Mouse (Mus musculus): Measurements from ENCODE around the gene Ice2.

Gene Ice2

DNA sequence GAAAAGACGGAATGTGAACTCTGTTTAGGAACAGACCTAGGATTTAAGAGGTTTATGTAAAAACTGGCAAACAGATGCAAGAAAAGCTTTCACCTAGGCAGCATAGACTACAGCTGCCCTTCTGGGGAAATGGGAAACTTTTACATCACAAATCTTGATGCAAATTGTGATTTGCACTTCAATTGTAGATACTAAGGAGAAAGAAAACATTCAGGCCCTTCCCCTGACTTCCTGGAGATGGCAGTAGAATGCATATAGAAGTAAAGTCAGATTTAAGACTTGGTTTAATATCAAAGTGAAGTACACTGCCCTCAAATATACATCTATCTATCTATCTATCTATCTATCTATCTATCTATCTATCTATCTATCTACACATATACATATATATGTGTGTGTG, 21.8 kb downstream of the Ice2 start:
- DNase-seq, result no peak

DNA sequence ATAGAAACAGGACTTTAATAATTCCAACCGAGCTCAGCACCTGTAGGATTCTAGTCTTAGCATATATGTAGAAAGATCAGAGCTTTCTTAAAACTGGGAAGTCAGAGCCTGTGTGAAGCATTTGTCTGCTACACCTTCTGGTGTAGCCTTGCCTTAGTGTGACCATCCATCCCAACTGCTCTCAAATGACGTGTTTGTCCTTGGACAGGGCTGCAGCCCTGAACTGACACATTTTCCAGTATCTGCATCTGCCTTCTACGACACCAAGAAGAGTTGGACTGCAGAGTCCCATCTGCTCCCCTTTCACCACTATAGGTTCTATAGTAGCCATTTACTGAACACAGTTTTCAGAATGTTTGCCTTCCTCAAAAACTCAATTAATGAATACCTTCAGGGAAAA, 32.8 kb downstream of the Ice2 start:
- no peak for DNase-seq

DNA sequence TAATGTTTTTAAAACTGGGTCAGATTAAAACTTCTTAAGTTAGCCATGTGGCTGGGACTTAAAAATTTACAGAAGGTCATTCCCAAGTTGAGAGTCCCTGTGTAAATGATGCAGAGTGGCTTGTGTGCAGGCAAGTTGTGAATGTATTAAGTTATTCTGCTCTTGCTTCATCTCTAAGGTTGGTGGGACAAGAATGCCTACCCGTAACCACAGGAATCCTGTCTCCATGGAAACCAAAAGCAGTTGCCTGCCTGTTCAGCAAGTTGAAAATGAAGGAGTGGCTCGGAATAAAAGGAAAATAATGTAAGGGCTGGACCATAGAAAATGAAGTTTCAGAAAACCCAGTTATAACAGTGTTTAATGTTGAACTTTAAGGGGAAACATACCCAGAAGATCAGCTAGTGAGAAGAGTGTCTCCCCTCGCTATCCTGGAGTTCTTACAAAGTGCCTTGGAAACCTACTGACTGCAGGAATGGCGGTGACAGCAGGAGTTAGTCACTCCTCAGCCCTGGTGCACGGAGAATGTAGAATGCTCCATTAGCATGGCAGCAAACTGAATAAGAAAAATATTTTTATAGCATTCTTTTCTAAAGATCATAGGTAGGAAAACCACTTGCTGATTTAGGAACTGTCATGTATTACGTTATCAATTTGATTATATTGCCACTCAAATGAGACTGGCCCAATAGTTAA, 34.3 kb downstream of the Ice2 start:
- DNase-seq, result peak; percentile 29

DNA sequence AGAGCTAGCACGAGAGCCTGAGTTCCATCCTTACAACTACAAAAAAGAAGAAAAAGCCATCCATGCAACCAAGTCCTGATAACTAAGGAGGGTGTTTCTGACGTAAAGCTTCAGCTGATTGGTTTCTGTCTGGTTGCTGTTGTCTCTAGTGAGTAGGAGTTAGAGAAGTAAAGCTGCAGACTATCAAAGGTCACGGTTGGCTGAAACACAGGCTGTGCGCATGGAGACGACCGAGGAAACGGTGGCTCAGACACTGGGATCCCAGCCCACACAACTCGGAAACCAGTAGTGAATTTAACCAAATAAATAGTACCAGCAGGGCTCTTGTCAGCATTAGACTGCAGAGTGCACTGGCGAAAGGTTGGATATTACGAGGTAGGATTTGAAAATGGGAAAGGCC, 37.5 kb downstream of the Ice2 start:
- no peak for DNase-seq

DNA sequence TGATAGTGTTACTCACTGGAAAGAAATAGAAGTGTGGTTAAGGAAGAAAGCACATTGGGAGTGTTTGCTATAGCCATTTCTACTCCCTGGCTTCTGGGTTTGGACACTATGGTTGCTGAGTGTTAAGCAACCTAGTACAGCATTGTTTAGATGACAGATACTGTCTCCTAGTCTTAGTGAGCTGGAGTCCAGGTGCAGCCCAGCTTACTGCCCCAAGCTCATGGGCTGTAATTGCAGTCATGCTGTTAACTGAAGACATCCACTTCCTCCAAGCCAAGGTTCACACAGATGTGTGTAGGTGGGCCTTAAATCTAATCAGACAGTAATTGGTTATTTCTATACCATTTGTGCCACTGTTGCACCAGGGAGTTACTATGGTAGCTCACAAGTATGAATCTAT, 38.0 kb downstream of the Ice2 start:
- DNase-seq, result no peak

DNA sequence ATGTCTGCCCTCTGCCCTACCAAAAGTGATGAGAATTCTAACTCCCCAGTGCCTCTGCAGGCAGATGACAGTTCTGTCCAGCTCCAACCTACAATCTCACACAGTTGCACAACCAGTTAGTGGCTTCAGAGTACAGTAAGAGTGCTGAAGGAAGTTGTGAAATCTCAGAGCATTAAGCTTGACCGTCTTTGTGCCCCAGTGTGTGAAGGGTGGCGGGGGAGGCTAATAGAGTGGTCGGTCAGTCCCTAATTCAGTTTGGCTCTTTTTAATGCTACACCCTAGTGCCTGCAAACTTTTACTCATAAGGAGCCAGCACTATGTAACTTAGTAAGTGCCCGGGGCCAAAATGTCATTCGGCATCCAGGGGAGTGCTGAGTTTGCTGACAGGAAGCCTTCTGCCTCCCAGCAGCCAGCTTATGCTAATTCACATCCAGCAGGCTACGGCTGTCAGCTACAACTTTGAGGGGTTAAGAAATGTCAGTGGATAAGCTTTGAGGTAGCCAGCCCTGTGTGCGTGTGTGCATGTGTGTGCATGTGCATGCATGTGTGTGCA, 42.2 kb downstream of the Ice2 start:
- no peak for DNase-seq

DNA sequence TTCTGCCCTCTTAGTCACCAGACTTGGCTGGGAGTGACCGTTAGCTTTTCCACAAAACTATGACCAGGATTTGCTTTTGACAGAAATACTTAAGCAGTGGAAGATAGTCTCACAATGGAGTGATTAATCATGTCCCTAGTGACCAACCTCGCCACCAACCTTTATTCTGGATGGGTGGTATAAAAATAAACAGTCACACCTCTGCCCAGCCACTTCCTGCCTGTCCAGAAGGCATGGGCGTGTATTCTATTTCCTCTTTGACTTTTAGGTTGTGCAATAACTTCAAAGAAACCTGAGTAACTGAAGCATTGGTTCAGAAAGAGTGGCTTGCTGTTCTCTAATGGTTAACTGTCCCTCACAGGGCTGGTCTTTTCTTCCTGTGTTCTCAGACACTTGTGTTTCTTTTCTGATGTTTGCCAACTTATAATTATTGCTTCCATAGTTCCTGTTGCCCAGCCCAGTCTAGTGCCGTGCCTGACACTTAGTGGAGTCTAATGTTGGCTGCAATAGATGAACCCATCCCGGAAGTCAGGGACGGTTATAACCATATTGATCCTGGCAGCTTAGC, 44.8 kb downstream of the Ice2 start:
- no peak for DNase-seq

DNA sequence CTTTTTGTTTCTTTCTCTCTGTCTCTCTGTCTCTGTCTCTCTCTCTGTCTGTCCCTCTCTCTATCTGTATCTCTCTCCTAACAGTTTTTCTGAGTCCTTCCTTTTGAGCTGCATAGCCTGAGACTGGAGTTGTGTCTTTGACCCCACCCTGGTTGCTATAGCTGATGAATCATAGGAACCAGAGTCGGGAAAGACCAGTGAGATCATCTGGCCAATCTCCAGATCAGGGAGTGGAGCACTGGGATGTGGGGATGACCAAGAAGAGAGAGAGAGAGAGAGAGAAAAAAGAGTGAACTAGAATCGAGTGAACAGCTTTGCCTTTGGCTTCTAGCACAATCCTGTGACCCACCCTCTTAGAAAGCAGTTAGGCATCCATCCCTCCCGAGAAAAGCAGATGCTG, 45.5 kb downstream of the Ice2 start:
- no peak for DNase-seq

DNA sequence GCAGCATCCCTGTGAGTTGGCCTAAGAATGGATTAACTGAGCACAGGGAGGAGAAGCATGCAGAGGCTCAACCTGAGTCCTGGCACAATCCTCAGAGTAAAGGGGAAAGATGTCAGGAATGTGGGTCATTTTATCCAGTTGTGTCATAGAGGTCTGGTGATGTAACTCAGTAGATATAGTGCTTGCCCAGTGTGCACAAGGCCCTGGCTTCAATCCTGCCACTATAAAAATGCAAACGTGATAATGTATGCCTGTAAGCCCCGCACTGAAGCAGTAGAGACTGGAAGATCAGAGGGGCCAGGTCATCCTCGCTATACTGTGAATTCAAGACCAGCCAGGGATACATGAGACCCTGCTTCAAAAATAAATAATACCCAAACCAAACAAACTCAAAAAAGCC, 51.1 kb downstream of the Ice2 start:
- DNase-seq, result no peak

DNA sequence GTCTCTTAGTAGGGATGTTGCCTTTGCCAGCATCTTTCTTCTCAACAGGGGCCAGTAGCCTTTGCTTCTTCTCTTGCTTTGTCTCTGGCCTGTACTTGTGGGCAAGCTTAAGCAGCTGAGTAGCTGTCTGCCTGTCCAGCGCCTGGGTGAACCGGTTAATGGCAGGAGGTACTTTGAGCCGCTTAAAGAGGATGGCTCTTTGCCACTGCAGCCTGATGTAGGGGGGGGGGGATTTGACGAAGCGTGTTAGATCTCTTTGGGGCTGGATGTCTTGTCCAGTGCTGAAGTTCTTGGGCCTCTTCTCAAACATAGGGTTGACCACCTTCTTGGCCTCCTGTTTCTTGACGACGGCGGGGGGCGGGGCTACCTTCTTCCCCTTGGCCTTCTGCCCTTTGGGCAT, 52.9 kb downstream of the Ice2 start:
- no peak for DNase-seq

DNA sequence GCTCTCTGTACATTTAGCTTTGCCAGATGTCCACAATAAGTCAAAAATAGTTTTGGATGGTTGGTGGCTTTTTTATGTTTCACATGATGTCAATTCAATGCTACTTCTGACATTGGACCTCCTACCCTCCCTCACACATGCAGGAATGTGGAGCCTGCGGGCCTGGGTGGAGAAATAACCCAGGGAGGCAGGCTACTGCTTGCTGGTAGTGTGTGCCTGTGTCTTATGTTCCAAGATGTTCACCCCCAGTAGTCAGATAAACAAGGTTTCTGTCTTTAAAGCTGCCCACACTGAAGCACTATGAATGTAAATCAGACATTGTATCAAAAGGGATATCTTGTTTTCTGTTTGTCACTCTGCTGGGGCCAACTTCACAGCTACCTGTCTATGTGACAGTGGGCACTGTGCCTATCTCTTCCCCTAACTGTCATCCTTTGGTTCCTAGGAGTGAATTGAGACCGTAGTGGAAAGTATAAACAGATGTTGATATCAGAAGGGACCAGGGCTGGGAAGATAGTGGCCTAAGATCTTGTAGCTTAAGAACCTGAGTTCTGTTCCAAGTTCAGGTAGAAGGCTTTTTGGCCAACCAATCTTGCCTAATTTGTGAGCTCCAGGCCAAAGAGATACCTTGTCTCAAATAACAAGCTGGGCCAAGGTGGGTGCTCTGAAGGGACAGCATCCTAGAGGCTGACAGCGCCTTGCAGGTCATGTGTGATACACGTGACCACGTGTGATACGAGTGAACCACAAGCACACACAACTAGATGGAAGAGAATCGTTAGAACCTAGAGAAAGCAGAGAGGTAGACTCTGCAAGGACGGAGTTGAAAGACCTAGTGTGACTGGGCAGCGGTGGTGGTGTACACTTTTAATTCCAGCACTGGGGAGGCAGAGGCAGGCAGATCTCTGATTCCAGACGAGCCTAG, 54.4 kb downstream of the Ice2 start:
- DNase-seq, result no peak

DNA sequence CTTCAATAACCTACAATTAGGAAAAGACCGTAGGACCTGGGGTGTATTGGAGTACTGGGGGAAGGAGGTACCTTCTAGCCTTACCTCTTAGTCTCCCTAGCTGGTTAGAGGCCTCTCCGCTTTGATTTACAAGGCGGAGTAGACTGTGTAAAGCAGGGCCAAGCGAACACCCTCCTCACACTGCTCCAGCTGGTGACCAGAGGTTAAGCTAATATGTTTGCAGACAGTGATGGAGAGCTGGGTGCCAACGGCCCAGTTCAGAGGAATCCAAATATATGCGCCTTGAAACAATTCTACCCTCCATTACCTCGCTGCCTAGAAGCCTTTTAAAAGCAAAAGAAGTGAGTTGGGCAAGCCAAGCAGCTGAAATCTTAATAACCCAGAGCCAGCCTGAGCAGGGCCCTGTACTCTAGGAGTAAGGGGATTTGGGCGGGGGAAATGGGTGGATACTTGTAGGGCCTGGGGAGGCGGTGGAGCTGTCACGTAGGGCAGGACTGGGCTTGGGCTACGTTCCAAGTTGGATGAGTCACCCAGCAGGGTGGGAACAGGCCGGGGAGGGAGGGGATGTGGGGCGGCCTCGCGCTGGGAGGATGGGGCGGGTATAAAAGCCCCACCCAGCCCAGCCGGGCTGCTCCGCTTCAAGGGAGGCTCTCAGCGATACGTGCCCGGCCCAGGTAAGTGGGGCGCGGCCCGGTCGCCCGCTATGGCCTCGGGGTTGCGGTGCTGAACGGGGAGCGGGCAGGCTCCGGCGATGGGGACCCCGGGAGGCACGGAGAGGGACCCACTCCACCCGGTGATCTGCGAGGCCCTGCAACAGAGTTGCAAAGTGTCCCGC, 55.6 kb downstream of the Ice2 start, which contains the start of gene Anxa2:
Gene Anxa2, plus strand, starts transcription at position 555 of the 835 bp plus-strand sequence.
- DNase-seq, result peak; percentile 98

DNA sequence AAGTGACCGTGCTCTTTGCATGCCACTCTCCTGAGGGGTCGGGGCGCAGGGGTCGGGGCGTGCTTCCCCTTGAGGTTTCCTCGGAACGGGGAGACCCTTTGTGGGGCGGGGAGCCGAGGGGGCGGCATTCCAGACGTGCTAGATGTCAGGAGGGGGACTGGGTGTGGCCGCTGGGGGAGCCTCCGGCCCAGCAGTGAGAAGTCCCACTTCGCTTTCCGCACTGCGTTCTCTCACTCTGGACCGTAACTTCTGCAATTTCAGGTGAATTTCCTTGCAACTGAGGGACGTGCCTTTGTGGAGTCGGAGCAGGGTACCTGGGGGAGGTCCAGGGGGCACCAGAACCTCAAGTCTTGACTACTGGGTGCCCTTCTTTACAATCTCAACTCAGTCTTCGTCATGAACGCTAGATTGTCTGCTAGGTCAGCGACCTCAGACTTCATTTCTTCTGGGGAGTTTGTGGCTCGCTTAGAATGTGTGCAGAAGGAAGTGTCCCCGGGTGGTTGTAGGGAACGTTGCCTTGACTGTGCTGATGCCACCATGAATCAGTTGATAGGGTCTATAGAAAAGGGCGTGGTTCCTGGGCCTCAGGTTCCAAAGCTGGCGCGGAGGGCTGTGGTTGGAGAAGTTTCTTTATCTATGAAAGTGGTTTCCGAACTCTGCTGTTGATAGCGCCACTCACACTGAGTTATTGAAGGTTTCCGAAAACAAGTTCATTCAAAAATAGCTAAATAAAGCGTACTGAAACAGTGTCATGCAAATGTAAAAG, 56.4 kb downstream of the Ice2 start:
- peak; percentile 52 for DNase-seq

DNA sequence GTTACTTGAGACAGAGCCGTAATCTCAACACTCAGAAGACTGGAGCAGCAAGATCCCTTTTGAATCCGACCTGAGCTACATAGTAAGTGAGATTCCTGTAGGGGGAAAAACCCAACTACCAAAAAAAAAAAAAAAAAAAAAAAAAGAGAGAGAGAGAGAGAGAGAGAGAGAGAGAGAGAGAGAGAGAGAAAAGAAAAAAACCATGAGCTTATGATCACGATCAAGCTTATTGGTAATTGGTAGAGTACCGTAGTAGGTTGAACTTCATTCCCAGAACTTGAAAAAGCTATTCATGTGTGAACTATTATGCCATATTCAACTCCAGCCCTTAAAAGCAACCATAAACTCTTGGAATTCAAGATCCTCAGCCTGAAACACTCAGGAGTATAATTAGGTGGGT, 57.0 kb downstream of the Ice2 start:
- no peak for DNase-seq

DNA sequence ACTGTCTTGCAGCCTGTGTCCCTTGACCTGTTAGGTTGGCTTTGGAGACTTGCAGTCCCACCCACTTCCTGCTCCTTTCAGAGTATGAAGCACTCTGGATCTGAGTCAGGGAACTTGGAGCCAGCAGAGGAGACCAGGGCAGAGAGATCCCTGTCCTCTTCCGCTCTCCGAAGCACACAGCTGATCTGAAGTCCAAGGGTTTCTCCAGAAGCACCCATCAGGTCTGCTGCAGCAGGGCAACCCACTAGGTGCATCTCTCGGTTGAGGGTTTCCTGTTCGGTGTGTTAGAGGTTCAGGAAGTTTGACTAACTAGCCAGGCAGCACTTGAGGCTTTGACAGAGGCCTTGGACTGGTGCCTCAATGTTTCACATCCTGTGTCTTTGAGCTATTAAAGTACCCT, 57.7 kb downstream of the Ice2 start:
- DNase-seq, result peak; percentile 54

DNA sequence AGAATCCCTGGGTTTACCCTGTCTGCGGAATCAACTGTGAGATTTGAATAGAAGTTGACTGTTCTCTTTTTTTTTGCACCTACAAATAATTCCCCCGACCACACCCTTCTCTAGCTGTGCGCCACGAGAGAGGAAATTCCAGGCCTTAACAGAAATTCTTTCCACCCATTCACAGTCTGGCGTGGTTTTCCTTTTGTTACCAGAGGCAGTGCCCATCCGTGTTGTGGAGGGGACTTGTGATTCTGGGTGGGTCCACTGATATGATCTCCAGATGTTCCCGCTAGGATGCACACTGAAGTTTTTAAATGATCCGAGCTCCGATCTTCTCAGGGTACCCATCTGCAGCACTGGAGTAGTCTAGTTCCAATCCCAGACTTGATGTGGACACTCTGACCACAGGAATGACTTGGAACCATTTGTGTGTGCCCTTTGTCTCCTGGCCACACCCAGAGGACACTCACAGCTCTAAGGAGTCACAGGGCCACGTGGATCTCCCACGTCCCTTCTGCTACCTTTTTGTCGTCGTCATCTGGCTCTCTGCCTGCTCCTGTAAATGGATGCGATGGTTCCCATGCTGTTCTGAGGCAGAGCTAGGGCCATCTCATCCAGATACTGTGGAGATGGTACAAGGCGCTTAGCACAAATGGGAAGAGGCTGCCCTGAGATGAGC, 58.8 kb downstream of the Ice2 start:
- no peak for DNase-seq

DNA sequence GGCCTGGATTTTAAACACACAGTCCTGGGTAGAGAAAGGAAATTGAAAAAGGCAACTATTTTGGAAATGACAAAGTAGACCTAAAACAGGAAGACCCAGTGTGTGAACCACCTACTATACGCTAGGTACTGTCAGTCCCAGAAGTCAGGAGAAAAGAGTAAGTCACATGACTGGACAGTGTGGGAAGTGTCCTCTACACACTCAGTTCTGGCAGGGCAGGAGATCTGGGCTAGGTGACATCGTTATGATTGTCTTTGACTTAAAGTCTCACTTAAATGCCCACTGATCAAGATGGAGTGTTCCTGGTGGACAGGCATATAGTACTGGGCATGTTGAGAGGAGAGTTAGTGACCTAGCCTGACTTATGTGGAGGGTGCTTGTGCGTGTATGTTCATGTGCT, 59.4 kb downstream of the Ice2 start:
- no peak for DNase-seq

DNA sequence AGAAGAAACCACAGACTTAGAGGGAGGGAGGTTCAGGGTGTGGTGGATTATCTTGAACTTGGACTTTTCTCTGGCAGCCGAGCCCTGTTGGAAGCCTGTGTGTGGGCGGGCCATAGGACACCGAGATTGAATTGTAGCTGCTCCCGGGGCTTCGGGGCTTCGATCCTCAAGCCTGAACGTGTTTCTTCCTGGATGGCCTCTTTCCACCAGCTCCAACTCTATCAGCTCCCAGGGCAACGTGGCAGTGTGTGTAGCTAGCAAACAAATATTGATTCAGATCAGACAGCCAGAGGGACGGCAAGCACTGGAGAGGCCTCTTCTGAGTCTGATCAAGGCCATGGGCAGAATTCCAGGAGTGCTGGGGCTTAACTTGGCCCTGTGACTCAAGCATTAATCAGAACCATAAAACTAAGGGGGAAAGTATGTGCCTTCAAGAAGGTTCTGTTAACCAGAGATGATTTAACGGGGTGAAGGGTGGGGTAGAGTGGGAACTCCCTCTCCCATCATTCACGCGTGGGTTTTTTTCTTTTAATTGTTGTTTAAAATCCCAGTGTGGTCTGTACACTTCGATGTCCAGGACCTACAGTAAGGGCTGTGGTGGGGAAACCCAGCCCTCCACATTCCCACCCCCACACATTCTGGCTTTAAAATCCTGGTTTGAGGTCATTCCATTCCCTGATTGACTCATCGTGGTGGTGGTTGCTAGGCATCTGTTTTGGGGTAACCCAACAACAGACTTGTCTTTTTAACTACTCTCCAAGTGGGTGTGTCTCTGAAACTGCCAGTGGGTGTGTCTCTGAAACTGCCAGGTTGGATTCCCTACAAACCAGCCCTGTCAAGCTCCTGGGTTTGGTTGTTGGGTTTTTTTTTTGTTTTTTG, 60.3 kb downstream of the Ice2 start:
- DNase-seq, result peak; percentile 79

DNA sequence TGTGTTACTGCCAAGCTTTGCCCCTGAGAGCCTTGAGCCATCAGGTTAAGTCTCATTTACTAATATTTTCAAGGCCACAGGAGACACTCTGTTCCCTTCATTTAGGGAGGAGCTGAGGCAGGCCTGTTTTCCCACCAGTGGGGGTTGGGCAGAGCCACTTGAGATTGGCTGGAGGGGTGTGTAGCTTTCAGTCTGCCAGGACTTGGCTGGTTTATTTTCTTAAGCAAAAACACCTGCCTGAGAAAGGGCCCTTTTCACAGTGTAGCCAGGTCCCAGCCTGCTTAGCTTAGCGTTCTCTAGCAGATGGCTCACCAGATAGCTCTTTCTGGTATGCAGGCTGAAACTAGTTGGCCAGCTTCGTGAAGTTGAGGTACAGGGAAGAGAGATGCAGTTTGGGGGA, 61.3 kb downstream of the Ice2 start:
- peak; percentile 81 for DNase-seq

DNA sequence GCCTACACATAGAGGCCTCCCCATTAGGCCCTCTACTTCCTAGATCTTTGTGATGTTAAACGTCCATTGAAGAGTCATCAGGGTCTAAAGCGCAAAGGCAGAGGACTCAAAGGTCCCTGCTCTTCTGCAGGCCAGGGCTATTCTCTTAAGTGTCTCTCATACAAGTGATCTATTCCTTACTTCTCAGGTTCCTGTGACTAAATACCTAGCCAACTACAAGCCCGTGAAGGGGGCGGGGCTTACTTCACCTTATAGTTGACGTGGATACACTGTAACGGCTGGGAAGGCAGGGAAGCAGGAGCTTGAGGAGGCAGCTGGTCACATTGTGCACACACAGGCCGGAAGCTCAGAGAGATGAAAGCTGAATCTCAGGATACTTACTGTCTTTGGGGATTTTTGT, 62.2 kb downstream of the Ice2 start:
- DNase-seq, result no peak
